Mouse (Mus musculus): ENCODE data around the gene Mta3. TPM values are rescaled to one million over a fixed set of nuclear protein-coding genes. Genes with fewer than 3 reads are reported as not detected.

The Mta3 gene
- polyA plus RNA-seq, 1 experiment from 2014 or later, result 27.2 TPM

- Histone ChIP-seq H3K9ac (ENCODE audit: low read depth, low read length) (no peak overlapping the region), H3K36me3 (ENCODE audit: control insufficient read depth, insufficient read depth, low read length) (no peaks in the 10 kb centered on the region), H3K27ac (ENCODE audit: low read length) (no peak overlapping the region), H3K27me3 (ENCODE audit: control insufficient read depth, insufficient read depth, low read depth, low read length) (no peaks in the 10 kb centered on the region), H3K9me3 (replicated peaks; ENCODE audit: control insufficient read depth, low read length, poor library complexity, severe bottlenecking) (no peaks in the 10 kb centered on the region; the same call in 1 of the 2 replicates), H3K4me2 (ENCODE audit: low read length) (no peak overlapping the region), H3K4me1 (ENCODE audit: control insufficient read depth, insufficient read depth, low read length) (no peaks in the 10 kb centered on the region), H3K4me3 (ENCODE audit: low read depth, low read length) (no peak overlapping the region)
- 91% methylated on average over 7 of the region's 7 CpGs for WGBS
- ATAC-seq, result no peak
These were observed 21.5 kb upstream of the Mta3 start for GRCm38 (mm10) chr17:83684475-83684874.

- no peak for ATAC-seq
- Histone ChIP-seq H3K4me1 (ENCODE audit: control insufficient read depth, insufficient read depth, low read length) (no peaks in the 10 kb centered on the region), H3K4me2 (ENCODE audit: low read length) (no peak overlapping the region), H3K9me3 (replicated peaks; ENCODE audit: control insufficient read depth, low read length, poor library complexity, severe bottlenecking) (no peaks in the 10 kb centered on the region; the same call in 1 of the 2 replicates), H3K27ac (ENCODE audit: low read length) (no peak overlapping the region), H3K36me3 (ENCODE audit: control insufficient read depth, insufficient read depth, low read length) (no peaks in the 10 kb centered on the region), H3K9ac (ENCODE audit: low read depth, low read length) (no peak overlapping the region), H3K27me3 (ENCODE audit: control insufficient read depth, insufficient read depth, low read depth, low read length) (no peaks in the 10 kb centered on the region), H3K4me3 (ENCODE audit: low read depth, low read length) (no peak overlapping the region)
- WGBS, result 75% methylated on average over 2 of the region's 2 CpGs
These were observed 15.5 kb upstream of the Mta3 start for GRCm38 (mm10) chr17:83690418-83690817.

- H3K27me3 ChIP-seq (ENCODE audit: control insufficient read depth, insufficient read depth, low read depth, low read length), result no peaks in the 10 kb centered on the region
- WGBS, result 77% methylated on average over 4 of the region's 4 CpGs
- no peak overlapping the region for H3K4me2 ChIP-seq (ENCODE audit: low read length)
- no peak overlapping the region for H3K4me3 ChIP-seq (ENCODE audit: low read depth, low read length)
- no peak overlapping the region for H3K9ac ChIP-seq (ENCODE audit: low read depth, low read length)
- no peak for ATAC-seq
- H3K27ac ChIP-seq (ENCODE audit: low read length), result no peak overlapping the region
- H3K9me3 ChIP-seq (replicated peaks; ENCODE audit: control insufficient read depth, low read length, poor library complexity, severe bottlenecking), result no peaks in the 10 kb centered on the region; the same call in 1 of the 2 replicates
- no peaks in the 10 kb centered on the region for H3K4me1 ChIP-seq (ENCODE audit: control insufficient read depth, insufficient read depth, low read length)
- H3K36me3 ChIP-seq (ENCODE audit: control insufficient read depth, insufficient read depth, low read length), result no peaks in the 10 kb centered on the region
These were observed 14.6 kb upstream of the Mta3 start for GRCm38 (mm10) chr17:83691379-83691778.

- Histone ChIP-seq H3K4me3 (ENCODE audit: low read depth, low read length) (no peak overlapping the region), H3K27me3 (ENCODE audit: control insufficient read depth, insufficient read depth, low read depth, low read length) (no peaks in the 10 kb centered on the region), H3K27ac (ENCODE audit: low read length) (no peak overlapping the region), H3K9ac (ENCODE audit: low read depth, low read length) (no peak overlapping the region), H3K9me3 (replicated peaks; ENCODE audit: control insufficient read depth, low read length, poor library complexity, severe bottlenecking) (no peaks in the 10 kb centered on the region), H3K4me2 (ENCODE audit: low read length) (no peak overlapping the region), H3K4me1 (ENCODE audit: control insufficient read depth, insufficient read depth, low read length) (no peaks in the 10 kb centered on the region), H3K36me3 (ENCODE audit: control insufficient read depth, insufficient read depth, low read length) (no peaks in the 10 kb centered on the region)
- 84% methylated on average over 9 of the region's 9 CpGs for WGBS
- ATAC-seq, result no peak
These were observed 12.0 kb upstream of the Mta3 start for GRCm38 (mm10) chr17:83693941-83694340.

GRCm38 (mm10) chr17:83695785-83696184, 10.2 kb upstream of the Mta3 start:
- H3K4me1 ChIP-seq (ENCODE audit: control insufficient read depth, insufficient read depth, low read length), result no peaks in the 10 kb centered on the region
- no peaks in the 10 kb centered on the region for H3K9me3 ChIP-seq (replicated peaks; ENCODE audit: control insufficient read depth, low read length, poor library complexity, severe bottlenecking)
- no peaks in the 10 kb centered on the region for H3K27me3 ChIP-seq (ENCODE audit: control insufficient read depth, insufficient read depth, low read depth, low read length)
- H3K4me2 ChIP-seq (ENCODE audit: low read length), result no peak overlapping the region
- H3K4me3 ChIP-seq (ENCODE audit: low read depth, low read length), result no peak overlapping the region
- no peaks in the 10 kb centered on the region for H3K36me3 ChIP-seq (ENCODE audit: control insufficient read depth, insufficient read depth, low read length)
- H3K9ac ChIP-seq (ENCODE audit: low read depth, low read length), result no peak overlapping the region
- 61% methylated on average over 2 of the region's 2 CpGs for WGBS
- ATAC-seq, result no peak
- no peak overlapping the region for H3K27ac ChIP-seq (ENCODE audit: low read length)

- H3K9ac ChIP-seq (ENCODE audit: low read depth, low read length), result no peak overlapping the region
- H3K36me3 ChIP-seq (ENCODE audit: control insufficient read depth, insufficient read depth, low read length), result no peaks in the 10 kb centered on the region
- no peaks in the 10 kb centered on the region for H3K27me3 ChIP-seq (ENCODE audit: control insufficient read depth, insufficient read depth, low read depth, low read length)
- H3K9me3 ChIP-seq (replicated peaks; ENCODE audit: control insufficient read depth, low read length, poor library complexity, severe bottlenecking), result no peaks in the 10 kb centered on the region
- H3K4me1 ChIP-seq (ENCODE audit: control insufficient read depth, insufficient read depth, low read length), result no peaks in the 10 kb centered on the region
- no peak overlapping the region for H3K27ac ChIP-seq (ENCODE audit: low read length)
- no peak overlapping the region for H3K4me3 ChIP-seq (ENCODE audit: low read depth, low read length)
- ATAC-seq, result no peak
- H3K4me2 ChIP-seq (ENCODE audit: low read length), result no peak overlapping the region
- WGBS, result 80% methylated on average over 8 of the region's 8 CpGs
These were observed 6.8 kb upstream of the Mta3 start for GRCm38 (mm10) chr17:83699062-83699724.

GRCm38 (mm10) chr17:83700125-83700524, 5.8 kb upstream of the Mta3 start:
- ATAC-seq, result no peak
- H3K9ac ChIP-seq (ENCODE audit: low read depth, low read length), result no peak overlapping the region
- H3K4me1 ChIP-seq (ENCODE audit: control insufficient read depth, insufficient read depth, low read length), result peaks cover 4% of the 10 kb centered on the region; the same call in 1 of the 2 replicates
- H3K4me3 ChIP-seq (ENCODE audit: low read depth, low read length), result no peak overlapping the region
- 86% methylated on average over 9 of the region's 9 CpGs for WGBS
- no peaks in the 10 kb centered on the region for H3K36me3 ChIP-seq (ENCODE audit: control insufficient read depth, insufficient read depth, low read length)
- H3K4me2 ChIP-seq (ENCODE audit: low read length), result no peak overlapping the region
- no peaks in the 10 kb centered on the region for H3K27me3 ChIP-seq (ENCODE audit: control insufficient read depth, insufficient read depth, low read depth, low read length)
- no peak overlapping the region for H3K27ac ChIP-seq (ENCODE audit: low read length)
- no peaks in the 10 kb centered on the region for H3K9me3 ChIP-seq (replicated peaks; ENCODE audit: control insufficient read depth, low read length, poor library complexity, severe bottlenecking)

GRCm38 (mm10) chr17:83704469-83704868, 1.5 kb upstream of the Mta3 start:
- H3K36me3 ChIP-seq (ENCODE audit: control insufficient read depth, insufficient read depth, low read length), result no peaks in the 10 kb centered on the region
- H3K4me3 ChIP-seq (ENCODE audit: low read depth, low read length), result no peak overlapping the region
- no peak overlapping the region; the same call in 1 of the 2 replicates for H3K4me2 ChIP-seq (ENCODE audit: low read length)
- H3K9me3 ChIP-seq (replicated peaks; ENCODE audit: control insufficient read depth, low read length, poor library complexity, severe bottlenecking), result no peaks in the 10 kb centered on the region
- no peak overlapping the region for H3K9ac ChIP-seq (ENCODE audit: low read depth, low read length)
- no peak overlapping the region for H3K27ac ChIP-seq (ENCODE audit: low read length)
- ATAC-seq, result no peak
- 84% methylated on average over 5 of the region's 5 CpGs for WGBS
- H3K4me1 ChIP-seq (ENCODE audit: control insufficient read depth, insufficient read depth, low read length), result peaks cover 14% of the 10 kb centered on the region
- H3K27me3 ChIP-seq (ENCODE audit: control insufficient read depth, insufficient read depth, low read depth, low read length), result no peaks in the 10 kb centered on the region

- no peaks in the 10 kb centered on the region for H3K9me3 ChIP-seq (replicated peaks; ENCODE audit: control insufficient read depth, low read length, poor library complexity, severe bottlenecking)
- peak overlapping the region; percentile 95 for H3K9ac ChIP-seq (ENCODE audit: low read depth, low read length)
- H3K27me3 ChIP-seq (ENCODE audit: control insufficient read depth, insufficient read depth, low read depth, low read length), result no peaks in the 10 kb centered on the region
- H3K27ac ChIP-seq (ENCODE audit: low read length), result peak overlapping the region; percentile 90
- peaks cover 14% of the 10 kb centered on the region for H3K4me1 ChIP-seq (ENCODE audit: control insufficient read depth, insufficient read depth, low read length)
- H3K36me3 ChIP-seq (ENCODE audit: control insufficient read depth, insufficient read depth, low read length), result no peaks in the 10 kb centered on the region
- peak overlapping the region; percentile 79 for H3K4me3 ChIP-seq (ENCODE audit: low read depth, low read length)
- WGBS, result under 1% methylated on average over 38 of the region's 38 CpGs
- H3K4me2 ChIP-seq (ENCODE audit: low read length), result peak overlapping the region; percentile 91
- ATAC-seq, result peak; percentile 69
These were observed 429 bp upstream of the Mta3 start for GRCm38 (mm10) chr17:83705352-83706115.
